Mouse (Mus musculus) hindbrain, embryonic 10.5 days (tissue): Measurements from ENCODE around the gene Vps8. TPM values are rescaled to one million over a fixed set of nuclear protein-coding genes. Genes with fewer than 3 reads are reported as not detected.

Experiments used
- DNase-seq: peaks from one replicate; pipeline ENCODE4 v3.0.0-alpha.2; 2017; ENCODE audit warnings: low spot score
- H3K27ac ChIP-seq: fragments of 300-500 bp; sonication (generic); 2 replicates; pipeline ENCODE4 v1.5.1; 2016; ENCODE audit warnings: mild to moderate bottlenecking, moderate library complexity
- H3K27me3 ChIP-seq: fragments of 300-500 bp; sonication (generic); 2 replicates; pipeline ENCODE4 v1.6.1; 2016; ENCODE audit warnings: mild to moderate bottlenecking; ENCODE audit not compliant: poor library complexity, insufficient read depth, severe bottlenecking
- H3K36me3 ChIP-seq: fragments of 300-500 bp; sonication (generic); 2 replicates; pipeline ENCODE4 v1.6.1; 2016; ENCODE audit warnings: mild to moderate bottlenecking, moderate library complexity
- H3K4me1 ChIP-seq: fragments of 300-500 bp; sonication (generic); replicated peaks from 2 replicates; pipeline ENCODE4 v1.6.1; 2016; ENCODE audit warnings: mild to moderate bottlenecking
- H3K4me3 ChIP-seq: fragments of 300-500 bp; sonication (generic); 2 replicates; pipeline ENCODE4 v1.5.1; 2016; ENCODE audit warnings: mild to moderate bottlenecking, moderate library complexity
- H3K9me3 ChIP-seq: fragments of 300-500 bp; sonication (generic); 2 replicates; pipeline ENCODE4 v1.6.1; 2016; ENCODE audit warnings: mild to moderate bottlenecking, moderate library complexity
- WGBS: fragments of 180-500 bp; shearing (Covaris S2); methylation state at CpG from one replicate; pipeline ENCODE4 v1.1.7; 2016; 5-methylcytosine and 5-hydroxymethylcytosine counted together
- polyA plus RNA-seq: library from polyadenylated mRNA; unstranded; fragments of >200 nt; fragmentation: Nextera tagmentation; extraction: Ambion mirVana; gene quantifications from 2 replicates; pipeline ENCODE4 v1.2.1, GENCODE M21; 2016

Vps8 gene
- polyA plus RNA-seq, 1 experiment from 2014 or later, result 23.8 TPM

GRCm38 (mm10) chr16:21449890-21450289, 27.0 kb downstream of the Vps8 start:
- H3K27ac ChIP-seq, result no peak overlapping the region
- DNase-seq, result no peak
- peaks cover 11% of the 10 kb centered on the region; the same call in 1 of the 2 replicates for H3K36me3 ChIP-seq
- no peak overlapping the region for H3K4me3 ChIP-seq
- no peaks in the 10 kb centered on the region for H3K27me3 ChIP-seq
- no peaks in the 10 kb centered on the region for H3K9me3 ChIP-seq
- H3K4me1 ChIP-seq, result no peaks in the 10 kb centered on the region; the same call in 1 of the 2 replicates
- WGBS, result 89% methylated on average over 8 of the region's 8 CpGs

GRCm38 (mm10) chr16:21452569-21452968, 29.7 kb downstream of the Vps8 start:
- Histone ChIP-seq H3K36me3 (peaks cover 31% of the 10 kb centered on the region), H3K4me3 (no peak overlapping the region), H3K27me3 (no peaks in the 10 kb centered on the region), H3K27ac (no peak overlapping the region), H3K4me1 (no peaks in the 10 kb centered on the region), H3K9me3 (no peaks in the 10 kb centered on the region)
- 72% methylated on average over 6 of the region's 6 CpGs for WGBS
- DNase-seq, result no peak

- H3K36me3 ChIP-seq, result peaks cover 57% of the 10 kb centered on the region
- H3K9me3 ChIP-seq, result no peaks in the 10 kb centered on the region
- no peak for DNase-seq
- 89% methylated on average over 14 of the region's 14 CpGs for WGBS
- H3K4me3 ChIP-seq, result no peak overlapping the region
- no peak overlapping the region for H3K27ac ChIP-seq
- H3K4me1 ChIP-seq, result peaks cover 12% of the 10 kb centered on the region
- H3K27me3 ChIP-seq, result no peaks in the 10 kb centered on the region
Measured at GRCm38 (mm10) chr16:21457639-21458369, 34.9 kb downstream of the Vps8 start.

- Histone ChIP-seq H3K9me3 (0 out of 2 replicates have a peak, but pooled peaks cover 4% of the 10 kb centered on the region), H3K4me1 (peaks cover 16% of the 10 kb centered on the region), H3K4me3 (no peak overlapping the region), H3K27ac (no peak overlapping the region), H3K27me3 (no peaks in the 10 kb centered on the region), H3K36me3 (peaks cover 64% of the 10 kb centered on the region)
- WGBS, result 75% methylated on average over 8 of the region's 8 CpGs
- no peak for DNase-seq
Measured at GRCm38 (mm10) chr16:21465868-21466267, 43.0 kb downstream of the Vps8 start.

- 88% methylated on average over 4 of the region's 4 CpGs for WGBS
- no peak for DNase-seq
Measured at GRCm38 (mm10) chr16:21470416-21470815, 47.5 kb downstream of the Vps8 start.

GRCm38 (mm10) chr16:21477074-21477473, 54.2 kb downstream of the Vps8 start:
- no peak for DNase-seq
- Histone ChIP-seq H3K27me3 (no peaks in the 10 kb centered on the region), H3K4me1 (peaks cover 7% of the 10 kb centered on the region; the same call in 1 of the 2 replicates), H3K27ac (no peak overlapping the region), H3K9me3 (no peaks in the 10 kb centered on the region), H3K4me3 (no peak overlapping the region), H3K36me3 (peaks cover 68% of the 10 kb centered on the region)
- 92% methylated on average over 4 of the region's 4 CpGs for WGBS

More at GRCm38 (mm10) chr16:21470416-21470815, 47.5 kb downstream of the Vps8 start:
- no peaks in the 10 kb centered on the region for H3K27me3 ChIP-seq
- H3K4me1 ChIP-seq, result peaks cover 7% of the 10 kb centered on the region; the same call in 1 of the 2 replicates
- no peak overlapping the region for H3K4me3 ChIP-seq
- no peak overlapping the region for H3K27ac ChIP-seq
- peaks cover 73% of the 10 kb centered on the region for H3K36me3 ChIP-seq
- H3K9me3 ChIP-seq, result 0 out of 2 replicates have a peak, but pooled peaks cover 4% of the 10 kb centered on the region

- Histone ChIP-seq H3K9me3 (no peaks in the 10 kb centered on the region), H3K36me3 (peaks cover 55% of the 10 kb centered on the region), H3K4me3 (no peak overlapping the region), H3K27me3 (no peaks in the 10 kb centered on the region), H3K27ac (no peak overlapping the region), H3K4me1 (peaks cover 7% of the 10 kb centered on the region; the same call in 1 of the 2 replicates)
- WGBS, result 91% methylated on average over 9 of the region's 9 CpGs
- DNase-seq, result no peak
Measured at GRCm38 (mm10) chr16:21478376-21478775, 55.5 kb downstream of the Vps8 start.

- Histone ChIP-seq H3K27ac (no peak overlapping the region), H3K4me1 (no peaks in the 10 kb centered on the region), H3K4me3 (no peak overlapping the region), H3K27me3 (no peaks in the 10 kb centered on the region), H3K9me3 (no peaks in the 10 kb centered on the region), H3K36me3 (peaks cover 11% of the 10 kb centered on the region)
- 90% methylated on average over 5 of the region's 5 CpGs for WGBS
- no peak for DNase-seq
Measured at GRCm38 (mm10) chr16:21483803-21484202, 60.9 kb downstream of the Vps8 start.

- no peaks in the 10 kb centered on the region for H3K27me3 ChIP-seq
Measured at GRCm38 (mm10) chr16:21485716-21486115, 62.8 kb downstream of the Vps8 start.

GRCm38 (mm10) chr16:21488413-21488812, 65.5 kb downstream of the Vps8 start:
- no peak overlapping the region for H3K4me3 ChIP-seq
- H3K4me1 ChIP-seq, result 0 out of 2 replicates have a peak, but pooled peaks cover 10% of the 10 kb centered on the region
- H3K36me3 ChIP-seq, result no peaks in the 10 kb centered on the region
- H3K9me3 ChIP-seq, result no peaks in the 10 kb centered on the region
- no peak overlapping the region for H3K27ac ChIP-seq
- DNase-seq, result peak; percentile 36
- WGBS, result 60% methylated on average over 4 of the region's 4 CpGs
- H3K27me3 ChIP-seq, result no peaks in the 10 kb centered on the region

More at GRCm38 (mm10) chr16:21485716-21486115, 62.8 kb downstream of the Vps8 start:
- WGBS, result 59% methylated on average over 5 of the region's 5 CpGs
- H3K9me3 ChIP-seq, result no peaks in the 10 kb centered on the region
- no peak overlapping the region for H3K4me3 ChIP-seq
- DNase-seq, result no peak
- H3K4me1 ChIP-seq, result no peaks in the 10 kb centered on the region
- no peaks in the 10 kb centered on the region for H3K36me3 ChIP-seq
- no peak overlapping the region for H3K27ac ChIP-seq

- WGBS, result 77% methylated on average over 5 of the region's 5 CpGs
- peaks cover 12% of the 10 kb centered on the region; the same call in 1 of the 2 replicates for H3K36me3 ChIP-seq
- DNase-seq, result no peak
- 0 out of 2 replicates have a peak, but pooled peaks cover 10% of the 10 kb centered on the region for H3K4me1 ChIP-seq
- H3K9me3 ChIP-seq, result no peaks in the 10 kb centered on the region
- no peak overlapping the region for H3K4me3 ChIP-seq
- H3K27ac ChIP-seq, result no peak overlapping the region
- H3K27me3 ChIP-seq, result no peaks in the 10 kb centered on the region
Measured at GRCm38 (mm10) chr16:21492346-21492745, 69.4 kb downstream of the Vps8 start.

- 53% methylated on average over 2 of the region's 2 CpGs for WGBS
- Histone ChIP-seq H3K27ac (no peak overlapping the region), H3K9me3 (no peaks in the 10 kb centered on the region), H3K4me3 (no peak overlapping the region), H3K4me1 (0 out of 2 replicates have a peak, but pooled peaks cover 10% of the 10 kb centered on the region), H3K36me3 (peaks cover 12% of the 10 kb centered on the region; the same call in 1 of the 2 replicates), H3K27me3 (no peaks in the 10 kb centered on the region)
- no peak for DNase-seq
Measured at GRCm38 (mm10) chr16:21492894-21493293, 70.0 kb downstream of the Vps8 start.

- H3K27ac ChIP-seq, result no peak overlapping the region
- no peak overlapping the region for H3K4me3 ChIP-seq
- 0 out of 2 replicates have a peak, but pooled peaks cover 10% of the 10 kb centered on the region for H3K4me1 ChIP-seq
- H3K36me3 ChIP-seq, result peaks cover 12% of the 10 kb centered on the region; the same call in 1 of the 2 replicates
- WGBS, result 93% methylated on average over 6 of the region's 6 CpGs
- no peaks in the 10 kb centered on the region for H3K9me3 ChIP-seq
- no peak for DNase-seq
- no peaks in the 10 kb centered on the region for H3K27me3 ChIP-seq
Measured at GRCm38 (mm10) chr16:21494681-21495080, 71.8 kb downstream of the Vps8 start.
